Mouse (Mus musculus): Measurements from ENCODE around the gene Birc7. TPM values are rescaled to one million over a fixed set of nuclear protein-coding genes. Genes with fewer than 3 reads are reported as not detected.

Gene Birc7
- polyA plus RNA-seq, 1 experiment from 2014 or later: 1.3 TPM

- peaks cover 81% of the 10 kb centered on the region for H3K4me1 ChIP-seq (replicated peaks)
- WGBS: under 1% methylated on average over 57 of the region's 57 CpGs
- peaks cover 11% of the 10 kb centered on the region for H3K36me3 ChIP-seq
- H3K4me3 ChIP-seq: peak overlapping the region; percentile 92
- H3K27me3 ChIP-seq (ENCODE audit: insufficient read depth, poor library complexity, severe bottlenecking): peaks cover 69% of the 10 kb centered on the region
- H3K27ac ChIP-seq: peak overlapping the region; percentile 99
- DNase-seq (ENCODE audit: low spot score): peak; percentile 85
- no peaks in the 10 kb centered on the region for H3K9me3 ChIP-seq
Observed at GRCm38 (mm10) chr2:180894029-180894623, 34.7 kb upstream of the Birc7 start.

DNA sequence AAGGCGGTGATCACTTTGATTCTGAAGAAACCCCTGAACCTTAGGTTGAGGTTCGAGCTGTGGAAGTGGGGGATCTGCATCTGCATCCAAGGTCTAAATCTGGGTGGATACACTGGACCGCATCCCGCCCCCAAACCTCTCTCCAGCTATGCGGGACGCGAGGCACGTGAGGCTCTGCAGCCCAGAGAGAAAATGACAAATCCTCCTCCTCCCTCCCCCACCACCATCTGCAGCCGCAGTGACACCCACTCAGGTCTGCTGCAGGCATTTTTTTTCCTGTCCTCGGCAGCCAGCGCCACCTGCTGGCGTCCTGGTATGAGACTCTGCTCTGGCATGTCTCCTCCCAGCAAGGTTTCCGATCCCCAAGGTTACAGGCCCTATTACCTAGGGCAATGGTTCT, 34.1 kb upstream of the Birc7 start:
- Histone ChIP-seq H3K27ac (peak overlapping the region; percentile 99), H3K4me1 (replicated peaks) (peaks cover 74% of the 10 kb centered on the region), H3K4me3 (peak overlapping the region; percentile 92), H3K27me3 (ENCODE audit: insufficient read depth, poor library complexity, severe bottlenecking) (peaks cover 63% of the 10 kb centered on the region), H3K9me3 (no peaks in the 10 kb centered on the region), H3K36me3 (peaks cover 15% of the 10 kb centered on the region)
- WGBS: 2% methylated on average over 13 of the region's 13 CpGs
- peak; percentile 90 for DNase-seq (ENCODE audit: low spot score)

DNA sequence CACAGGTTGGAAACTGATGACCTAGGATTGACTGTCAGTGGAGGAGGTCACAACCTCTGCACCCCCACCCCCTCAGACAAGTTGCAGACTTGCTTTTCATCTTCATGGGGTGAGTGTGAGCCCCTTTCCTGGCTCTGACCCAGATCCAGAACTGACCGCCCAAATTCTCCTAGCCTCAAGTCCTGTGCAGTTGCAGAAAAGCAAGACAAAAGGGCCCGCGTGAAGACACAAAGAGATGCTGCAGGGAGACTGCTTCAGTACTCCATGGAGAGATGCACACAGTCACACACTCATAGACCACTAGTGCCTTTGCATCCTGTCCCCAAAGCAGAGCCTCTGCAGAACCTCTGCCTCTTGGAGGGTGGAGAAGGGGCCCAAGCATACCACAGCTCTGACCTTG, 33.5 kb upstream of the Birc7 start:
- DNase-seq (ENCODE audit: low spot score): no peak
- Histone ChIP-seq H3K27me3 (ENCODE audit: insufficient read depth, poor library complexity, severe bottlenecking) (peaks cover 57% of the 10 kb centered on the region), H3K4me3 (peak overlapping the region; percentile 92), H3K27ac (peak overlapping the region; percentile 99), H3K36me3 (peaks cover 17% of the 10 kb centered on the region), H3K4me1 (replicated peaks) (peaks cover 69% of the 10 kb centered on the region), H3K9me3 (no peaks in the 10 kb centered on the region)
- WGBS: 64% methylated on average over 3 of the region's 3 CpGs

GRCm38 (mm10) chr2:180895837-180896525, 32.8 kb upstream of the Birc7 start:
- H3K27me3 ChIP-seq (ENCODE audit: insufficient read depth, poor library complexity, severe bottlenecking): peaks cover 51% of the 10 kb centered on the region
- peak overlapping the region; percentile 92; the same call in 1 of the 2 replicates for H3K4me3 ChIP-seq

DNA sequence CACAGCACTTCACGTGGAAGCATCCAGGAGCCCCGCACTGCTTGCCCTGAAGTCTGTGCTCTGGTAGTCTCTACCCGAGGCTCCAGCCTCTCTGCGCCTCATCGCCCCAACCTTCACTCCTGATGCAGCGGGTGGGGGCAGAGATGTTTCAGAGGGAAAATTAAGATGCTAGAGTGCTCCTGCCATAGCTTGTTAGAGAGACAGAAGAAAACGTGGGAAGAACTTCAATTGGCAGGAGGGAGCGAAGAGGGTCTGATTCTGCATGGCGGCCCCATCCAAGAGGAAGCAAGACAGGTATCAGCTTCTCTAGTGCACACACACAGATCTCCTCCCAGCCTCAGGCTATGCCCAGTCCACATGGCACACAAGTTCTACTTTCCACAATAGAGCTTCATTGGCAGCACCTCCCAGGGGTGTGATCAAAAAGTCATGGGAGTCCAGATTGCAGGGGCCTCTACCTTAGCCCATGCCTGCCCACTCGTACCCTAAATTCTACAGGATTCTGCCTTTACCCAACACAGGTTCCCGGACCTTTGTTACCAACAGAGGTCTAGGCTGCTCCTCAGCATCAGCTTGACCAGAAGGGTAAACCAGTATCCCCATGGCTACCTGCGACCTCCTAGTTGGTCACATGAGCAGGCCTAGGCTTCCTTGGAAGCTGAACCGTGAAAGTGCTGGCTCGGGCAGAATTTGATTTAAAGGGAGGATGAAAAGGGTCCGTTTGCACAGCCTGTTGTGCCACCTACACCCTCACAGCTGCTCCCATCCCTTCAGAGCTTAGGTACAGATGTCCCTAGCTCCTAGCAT, 31.8 kb upstream of the Birc7 start:
- Histone ChIP-seq H3K27me3 (ENCODE audit: insufficient read depth, poor library complexity, severe bottlenecking) (peaks cover 40% of the 10 kb centered on the region), H3K9me3 (no peaks in the 10 kb centered on the region), H3K36me3 (peaks cover 17% of the 10 kb centered on the region), H3K4me1 (replicated peaks) (peaks cover 52% of the 10 kb centered on the region), H3K27ac (peak overlapping the region; percentile 9; the same call in 1 of the 2 replicates), H3K4me3 (no peak overlapping the region)
- DNase-seq (ENCODE audit: low spot score): no peak
- WGBS: 72% methylated on average over 15 of the region's 15 CpGs

More at GRCm38 (mm10) chr2:180895837-180896525, 32.8 kb upstream of the Birc7 start:
- no peak for DNase-seq (ENCODE audit: low spot score)
- no peaks in the 10 kb centered on the region for H3K9me3 ChIP-seq
- peaks cover 17% of the 10 kb centered on the region for H3K36me3 ChIP-seq
- WGBS: 75% methylated on average over 11 of the region's 11 CpGs
- peaks cover 62% of the 10 kb centered on the region for H3K4me1 ChIP-seq (replicated peaks)
- peak overlapping the region; percentile 99 for H3K27ac ChIP-seq

- Histone ChIP-seq H3K27me3 (ENCODE audit: insufficient read depth, poor library complexity, severe bottlenecking) (peaks cover 32% of the 10 kb centered on the region), H3K27ac (no peak overlapping the region), H3K36me3 (peaks cover 18% of the 10 kb centered on the region), H3K4me3 (no peak overlapping the region), H3K9me3 (no peaks in the 10 kb centered on the region), H3K4me1 (replicated peaks) (peaks cover 46% of the 10 kb centered on the region)
- no peak for DNase-seq (ENCODE audit: low spot score)
- WGBS: 75% methylated on average over 6 of the region's 6 CpGs
Observed at GRCm38 (mm10) chr2:180897857-180898256, 31.0 kb upstream of the Birc7 start.

DNA sequence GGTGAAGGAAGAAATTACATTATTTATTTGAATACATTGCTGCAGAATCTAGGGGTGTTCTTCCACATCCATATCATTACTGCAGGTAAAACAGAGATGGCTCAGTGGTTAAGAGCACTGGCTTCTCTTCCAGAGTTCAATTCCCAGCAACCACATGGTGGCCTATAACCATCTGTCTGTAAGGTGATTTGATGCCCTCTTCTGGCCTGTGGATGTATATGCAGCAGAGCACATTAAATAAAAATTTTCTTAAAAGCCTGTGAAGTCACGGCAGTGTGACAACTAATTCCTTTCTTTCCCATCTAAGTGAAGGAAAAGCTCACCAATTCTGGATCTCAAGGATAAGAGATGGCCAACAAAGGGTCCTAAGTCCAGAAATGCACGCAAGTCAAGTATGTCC, 26.7 kb upstream of the Birc7 start:
- Histone ChIP-seq H3K27ac (no peak overlapping the region), H3K36me3 (peaks cover 47% of the 10 kb centered on the region), H3K9me3 (no peaks in the 10 kb centered on the region), H3K27me3 (ENCODE audit: insufficient read depth, poor library complexity, severe bottlenecking) (no peaks in the 10 kb centered on the region), H3K4me3 (no peak overlapping the region), H3K4me1 (replicated peaks) (peaks cover 27% of the 10 kb centered on the region)
- DNase-seq (ENCODE audit: low spot score): no peak
- WGBS: 49% methylated on average over 2 of the region's 2 CpGs

GRCm38 (mm10) chr2:180904435-180905208, 24.2 kb upstream of the Birc7 start:
- peaks cover 19% of the 10 kb centered on the region for H3K4me1 ChIP-seq (replicated peaks)
- no peaks in the 10 kb centered on the region for H3K27me3 ChIP-seq (ENCODE audit: insufficient read depth, poor library complexity, severe bottlenecking)
- no peak overlapping the region for H3K4me3 ChIP-seq
- H3K9me3 ChIP-seq: no peaks in the 10 kb centered on the region
- 94% methylated on average over 18 of the region's 18 CpGs for WGBS
- no peak for DNase-seq (ENCODE audit: low spot score)
- peaks cover 67% of the 10 kb centered on the region for H3K36me3 ChIP-seq
- H3K27ac ChIP-seq: no peak overlapping the region

GRCm38 (mm10) chr2:180905556-180906221, 23.1 kb upstream of the Birc7 start:
- no peak overlapping the region for H3K27ac ChIP-seq
- 70% methylated on average over 5 of the region's 5 CpGs for WGBS
- peaks cover 19% of the 10 kb centered on the region for H3K4me1 ChIP-seq (replicated peaks)
- H3K36me3 ChIP-seq: peaks cover 74% of the 10 kb centered on the region
- DNase-seq (ENCODE audit: low spot score): no peak
- H3K9me3 ChIP-seq: no peaks in the 10 kb centered on the region
- no peak overlapping the region for H3K4me3 ChIP-seq
- no peaks in the 10 kb centered on the region for H3K27me3 ChIP-seq (ENCODE audit: insufficient read depth, poor library complexity, severe bottlenecking)

DNA sequence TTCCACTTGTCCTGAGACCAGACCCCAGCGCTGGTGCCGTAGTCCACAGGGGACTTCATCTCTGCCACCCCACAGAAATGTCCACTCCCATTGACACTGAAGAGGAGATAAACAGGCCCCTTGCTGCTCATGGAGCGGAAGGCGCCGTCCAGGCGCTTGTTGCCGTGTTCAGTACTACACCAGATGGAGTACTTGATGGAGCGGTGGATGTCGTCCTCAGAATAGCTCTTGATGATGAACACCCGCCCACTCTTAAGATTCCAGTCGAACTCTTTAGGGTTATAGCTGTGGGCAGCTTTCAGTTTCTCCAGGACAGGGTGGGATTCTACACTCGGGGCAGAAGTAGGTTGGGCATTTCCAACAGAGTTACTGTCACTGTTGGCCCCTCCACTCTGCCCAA, 17.9 kb upstream of the Birc7 start:
- WGBS: 94% methylated on average over 12 of the region's 12 CpGs
- H3K27ac ChIP-seq: no peak overlapping the region
- peaks cover 96% of the 10 kb centered on the region for H3K36me3 ChIP-seq

DNA sequence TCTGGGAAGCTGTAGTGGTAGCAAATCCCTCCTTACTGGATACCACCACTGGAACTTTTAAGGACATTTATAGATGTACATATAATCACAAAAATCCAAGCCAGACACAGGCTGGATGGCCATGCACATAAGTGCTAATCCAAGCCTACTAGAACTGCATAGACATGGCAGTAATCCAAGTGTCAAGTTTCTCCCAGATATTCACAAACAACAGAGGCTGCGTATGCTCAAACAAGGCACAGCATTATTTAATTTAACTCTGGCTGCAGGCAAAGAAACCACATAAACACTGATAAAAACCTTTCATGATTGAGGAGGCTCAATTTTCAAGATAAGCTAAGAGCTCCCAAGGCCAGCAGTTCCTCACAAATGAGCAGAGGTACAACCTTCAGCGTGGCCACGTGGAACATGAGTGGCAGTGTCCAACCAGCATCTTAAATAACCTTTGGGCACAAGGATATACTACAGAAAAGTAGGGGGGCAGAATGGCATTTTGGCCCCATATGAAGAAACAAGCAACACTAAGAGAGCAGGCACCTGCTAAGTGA, 12.9 kb upstream of the Birc7 start:
- H3K27me3 ChIP-seq (ENCODE audit: insufficient read depth, poor library complexity, severe bottlenecking): no peaks in the 10 kb centered on the region
- H3K9me3 ChIP-seq: no peaks in the 10 kb centered on the region
- DNase-seq (ENCODE audit: low spot score): no peak
- WGBS: 91% methylated on average over 3 of the region's 3 CpGs
- peaks cover 17% of the 10 kb centered on the region for H3K4me1 ChIP-seq (replicated peaks)
- peaks cover 81% of the 10 kb centered on the region for H3K36me3 ChIP-seq
- H3K4me3 ChIP-seq: no peak overlapping the region
- H3K27ac ChIP-seq: no peak overlapping the region

More for the DNA sequence above, 17.9 kb upstream of the Birc7 start:
- Histone ChIP-seq H3K9me3 (no peaks in the 10 kb centered on the region), H3K27me3 (ENCODE audit: insufficient read depth, poor library complexity, severe bottlenecking) (no peaks in the 10 kb centered on the region), H3K4me1 (replicated peaks) (peaks cover 12% of the 10 kb centered on the region), H3K4me3 (no peak overlapping the region)
- no peak for DNase-seq (ENCODE audit: low spot score)
